Mouse (Mus musculus) right cerebral cortex, adult 2 months (tissue): ENCODE results near the gene Xpo6.

Experiments
- DNase-seq, 2 experiments: peaks; one replicate each; pipeline ENCODE4 v3.0.0; 2021 to 2022; ENCODE audit warnings: low spot score in 2 of 2

Xpo6 gene

GRCm38 (mm10) chr7:126194175-126194574 lies 6.1 kb downstream of the Xpo6 start:
- no peak for DNase-seq

- DNase-seq: no peak
Observed at GRCm38 (mm10) chr7:126191471-126191870, 8.8 kb downstream of the Xpo6 start.

- DNase-seq: no peak
Observed at GRCm38 (mm10) chr7:126189517-126189916, 10.8 kb downstream of the Xpo6 start.

- no peak for DNase-seq
Observed at GRCm38 (mm10) chr7:126185999-126186398, 14.3 kb downstream of the Xpo6 start.

GRCm38 (mm10) chr7:126183583-126183982 lies 16.7 kb downstream of the Xpo6 start:
- no peak for DNase-seq

GRCm38 (mm10) chr7:126181487-126181886 lies 18.8 kb downstream of the Xpo6 start:
- DNase-seq: no peak

- DNase-seq: no peak
Observed at GRCm38 (mm10) chr7:126180956-126181355, 19.3 kb downstream of the Xpo6 start.

GRCm38 (mm10) chr7:126178804-126179203 lies 21.5 kb downstream of the Xpo6 start:
- no peak for DNase-seq

GRCm38 (mm10) chr7:126175999-126176398 lies 24.3 kb downstream of the Xpo6 start:
- DNase-seq: no peak

GRCm38 (mm10) chr7:126175456-126175855 lies 24.8 kb downstream of the Xpo6 start:
- no peak for DNase-seq

GRCm38 (mm10) chr7:126174863-126175262 lies 25.4 kb downstream of the Xpo6 start:
- no peak for DNase-seq

- DNase-seq: no peak
Observed at GRCm38 (mm10) chr7:126172001-126172400, 28.3 kb downstream of the Xpo6 start.

GRCm38 (mm10) chr7:126168584-126168983 lies 31.7 kb downstream of the Xpo6 start:
- DNase-seq: no peak

GRCm38 (mm10) chr7:126167426-126167825 lies 32.9 kb downstream of the Xpo6 start:
- DNase-seq: no peak

- DNase-seq: no peak
Observed at GRCm38 (mm10) chr7:126166571-126166970, 33.7 kb downstream of the Xpo6 start.

GRCm38 (mm10) chr7:126158238-126158637 lies 42.1 kb downstream of the Xpo6 start:
- no peak for DNase-seq

- no peak for DNase-seq
Observed at GRCm38 (mm10) chr7:126155746-126156145, 44.6 kb downstream of the Xpo6 start.

GRCm38 (mm10) chr7:126154731-126155130 lies 45.6 kb downstream of the Xpo6 start:
- DNase-seq: no peak

GRCm38 (mm10) chr7:126152324-126152723 lies 48.0 kb downstream of the Xpo6 start:
- DNase-seq: no peak

- DNase-seq: no peak
Observed at GRCm38 (mm10) chr7:126146156-126146555, 54.1 kb downstream of the Xpo6 start.

- no peak for DNase-seq
Observed at GRCm38 (mm10) chr7:126144364-126144763, 55.9 kb downstream of the Xpo6 start.

- no peak for DNase-seq
Observed at GRCm38 (mm10) chr7:126137850-126138249, 62.5 kb downstream of the Xpo6 start.

- DNase-seq: no peak
Observed at GRCm38 (mm10) chr7:126135391-126135790, 64.9 kb downstream of the Xpo6 start.

GRCm38 (mm10) chr7:126134634-126135321 lies 65.5 kb downstream of the Xpo6 start:
- DNase-seq: no peak
